Mouse (Mus musculus): ENCODE data around the gene Med27.

Med27 gene

GRCm38 (mm10) chr2:29346629-29347271 is at the start of gene Med27:
TSS of gene Med27 (plus strand) at chr2:29346819.
- DNase-seq (ENCODE audit: low spot score), result peak; percentile 96

DNA sequence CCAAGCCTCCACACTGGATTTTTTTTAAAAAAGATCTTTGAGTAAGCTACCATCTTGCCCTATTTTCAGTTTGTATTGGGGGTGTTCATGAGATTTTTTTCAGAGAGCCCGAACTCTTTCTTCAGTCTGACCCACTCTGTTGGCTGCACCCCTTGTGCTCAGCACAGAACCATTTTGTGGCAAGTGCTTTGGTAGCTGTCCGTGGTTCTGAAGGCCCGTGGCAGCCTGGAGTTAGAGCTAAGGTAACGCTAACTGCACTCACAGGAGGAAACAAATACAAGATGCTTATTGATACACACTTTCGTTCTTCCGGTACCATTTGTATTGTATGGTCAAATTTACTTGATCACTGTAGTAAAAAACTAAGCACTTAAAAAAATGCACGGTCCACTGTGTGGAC is 36.7 kb upstream of the Med27 start:
- DNase-seq (ENCODE audit: low spot score), result peak; percentile 14

DNA sequence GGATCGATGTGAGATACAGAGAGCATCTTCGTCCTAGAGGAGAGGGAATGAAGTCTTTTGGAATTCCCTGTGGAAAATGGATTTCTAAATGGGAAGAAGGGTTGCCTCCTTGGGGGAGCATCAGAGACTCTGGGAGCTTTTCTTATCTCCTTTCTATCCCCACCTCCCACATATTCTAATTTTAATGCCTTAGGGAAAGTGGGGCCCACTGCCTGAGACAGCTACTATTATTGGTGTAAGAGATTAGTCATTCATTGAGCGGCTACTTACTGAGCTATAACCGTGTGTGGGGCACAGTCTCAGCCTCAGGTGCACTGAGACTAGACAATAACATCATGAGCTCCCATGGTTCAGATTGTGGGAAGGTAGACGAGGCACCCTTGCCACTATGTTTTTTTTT is 34.6 kb upstream of the Med27 start:
- no peak for DNase-seq (ENCODE audit: low spot score)

- DNase-seq (ENCODE audit: low spot score), result no peak
Observed at GRCm38 (mm10) chr2:29317906-29318470, 28.6 kb upstream of the Med27 start.

GRCm38 (mm10) chr2:29318596-29318995 is 28.0 kb upstream of the Med27 start:
- DNase-seq (ENCODE audit: low spot score), result no peak

DNA sequence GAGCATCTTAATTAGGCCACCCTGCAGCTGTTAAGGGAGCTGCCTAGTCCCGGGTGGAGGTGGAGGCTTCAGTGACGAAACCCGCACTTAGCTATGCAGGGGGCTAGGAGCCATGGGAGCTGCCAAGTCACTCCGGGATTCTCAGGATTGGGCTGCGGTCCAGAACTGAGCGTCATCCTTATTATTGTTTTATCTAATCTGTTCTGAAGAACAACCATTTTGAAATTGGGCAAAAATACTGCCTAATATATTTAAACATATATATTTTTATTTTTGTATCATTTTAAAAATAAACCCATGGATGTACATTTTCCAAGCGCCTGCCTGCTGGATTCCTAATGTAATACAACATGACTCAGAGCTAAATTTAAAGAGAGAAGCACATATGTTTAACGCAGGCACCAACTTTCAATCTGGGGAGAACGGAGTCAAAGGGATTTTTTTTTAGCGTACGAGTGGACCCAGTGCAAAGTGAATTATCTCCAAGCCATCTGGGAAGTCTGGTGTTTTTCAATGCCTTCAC is 26.3 kb upstream of the Med27 start:
- DNase-seq (ENCODE audit: low spot score), result no peak

- no peak for DNase-seq (ENCODE audit: low spot score)
Observed at GRCm38 (mm10) chr2:29320780-29321179, 25.8 kb upstream of the Med27 start.

GRCm38 (mm10) chr2:29324456-29324855 is 22.2 kb upstream of the Med27 start:
- no peak for DNase-seq (ENCODE audit: low spot score)

DNA sequence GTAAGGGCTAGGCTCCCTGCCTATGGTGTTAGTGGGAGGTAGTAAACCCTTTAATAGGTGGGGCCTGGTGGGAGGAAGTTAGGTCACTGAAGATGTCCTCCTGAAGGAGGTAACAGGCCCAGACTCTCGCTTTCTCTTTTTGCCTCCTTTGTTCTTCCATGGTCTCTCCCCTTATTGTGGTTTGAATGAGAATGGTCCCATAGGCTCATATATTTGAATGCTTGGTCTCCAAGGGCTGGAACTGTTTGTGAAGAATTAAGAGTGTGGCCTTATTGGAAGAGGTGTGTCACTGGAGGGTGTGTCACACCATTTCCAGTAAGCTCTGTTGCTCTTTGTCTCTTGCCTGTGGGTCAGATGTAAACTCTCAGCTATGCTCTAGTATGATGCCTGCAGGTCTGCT is 16.1 kb upstream of the Med27 start:
- DNase-seq (ENCODE audit: low spot score), result no peak

DNA sequence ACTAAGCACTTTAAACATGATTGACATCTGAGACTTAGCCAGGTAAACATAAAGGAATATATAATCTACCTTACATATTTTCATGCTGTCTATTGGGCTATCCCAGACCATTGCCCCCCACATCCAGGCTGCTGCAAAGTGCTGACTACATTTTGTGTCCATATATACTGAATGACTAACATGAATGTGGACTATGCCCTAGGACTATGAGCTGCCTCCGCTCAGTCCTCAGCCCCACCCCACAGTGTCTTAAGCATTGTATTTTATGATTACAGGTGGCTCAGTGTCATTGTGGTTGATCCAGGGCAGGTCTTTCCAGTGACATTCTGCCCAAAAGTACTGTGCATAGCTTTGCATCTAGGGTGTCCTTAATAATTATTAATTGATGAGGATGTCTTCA is 8.2 kb upstream of the Med27 start:
- DNase-seq (ENCODE audit: low spot score), result no peak

DNA sequence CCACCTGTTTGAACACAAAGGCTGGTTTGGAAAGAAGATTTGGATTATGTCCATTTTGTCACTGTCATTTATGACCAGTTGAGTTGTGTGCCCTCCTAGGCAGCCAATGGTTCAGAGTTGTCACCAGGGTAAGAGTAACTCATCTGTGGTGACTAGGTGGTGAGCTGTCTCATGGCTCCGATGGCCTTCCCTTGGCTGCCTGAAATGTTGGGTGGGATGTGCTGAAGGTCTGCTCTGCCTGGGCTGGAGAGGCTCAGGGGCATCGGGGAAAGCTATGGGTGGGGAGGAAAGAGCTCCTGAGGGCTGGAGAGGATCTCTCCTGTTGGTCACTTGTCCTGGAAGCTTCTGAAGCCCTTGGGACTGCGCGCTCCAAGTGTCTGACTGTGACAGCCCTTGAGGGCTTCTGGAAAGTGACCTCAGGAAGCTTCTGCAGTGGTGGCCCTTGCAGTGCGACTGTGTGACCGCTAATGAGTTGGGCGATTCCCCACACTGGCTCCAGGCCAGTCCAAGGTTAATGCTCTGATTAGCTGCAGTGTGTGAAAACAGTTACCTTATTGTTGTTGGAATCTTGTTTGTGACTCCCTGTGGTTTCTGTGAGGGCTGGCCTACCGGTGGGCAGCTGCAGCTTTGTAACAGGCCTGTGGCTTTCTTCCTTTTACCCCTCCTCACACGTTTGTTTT is 12.2 kb downstream of the Med27 start:
- peak; percentile 26 for DNase-seq (ENCODE audit: low spot score)

GRCm38 (mm10) chr2:29360956-29361355 is 14.3 kb downstream of the Med27 start:
- no peak for DNase-seq (ENCODE audit: low spot score)

GRCm38 (mm10) chr2:29365000-29365695 is 18.5 kb downstream of the Med27 start:
- DNase-seq (ENCODE audit: low spot score), result no peak

GRCm38 (mm10) chr2:29368730-29369129 is 22.1 kb downstream of the Med27 start:
- DNase-seq (ENCODE audit: low spot score), result no peak

DNA sequence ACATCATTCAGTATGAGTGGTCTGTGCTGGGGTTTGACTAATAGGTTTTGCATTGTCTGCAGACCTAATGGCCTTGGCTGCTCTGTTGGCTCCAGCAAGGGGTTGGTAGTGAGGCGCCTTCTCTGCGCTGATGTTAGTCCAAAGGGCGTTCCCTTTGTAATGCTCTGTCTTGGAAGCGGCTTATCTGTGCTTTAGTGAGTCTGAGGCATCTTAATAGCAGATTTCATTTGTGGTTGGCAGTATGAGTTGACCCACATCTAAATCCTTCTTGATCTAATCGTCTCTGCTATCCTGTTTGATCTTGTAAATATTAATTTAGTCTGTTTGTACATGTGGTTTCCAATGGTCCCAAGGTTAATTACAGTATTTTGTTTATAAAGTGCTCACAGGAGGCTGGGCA is 25.6 kb downstream of the Med27 start:
- DNase-seq (ENCODE audit: low spot score), result no peak

- DNase-seq (ENCODE audit: low spot score), result no peak
Observed at GRCm38 (mm10) chr2:29381683-29382082, 35.1 kb downstream of the Med27 start.

GRCm38 (mm10) chr2:29382583-29382982 is 36.0 kb downstream of the Med27 start:
- no peak for DNase-seq (ENCODE audit: low spot score)

DNA sequence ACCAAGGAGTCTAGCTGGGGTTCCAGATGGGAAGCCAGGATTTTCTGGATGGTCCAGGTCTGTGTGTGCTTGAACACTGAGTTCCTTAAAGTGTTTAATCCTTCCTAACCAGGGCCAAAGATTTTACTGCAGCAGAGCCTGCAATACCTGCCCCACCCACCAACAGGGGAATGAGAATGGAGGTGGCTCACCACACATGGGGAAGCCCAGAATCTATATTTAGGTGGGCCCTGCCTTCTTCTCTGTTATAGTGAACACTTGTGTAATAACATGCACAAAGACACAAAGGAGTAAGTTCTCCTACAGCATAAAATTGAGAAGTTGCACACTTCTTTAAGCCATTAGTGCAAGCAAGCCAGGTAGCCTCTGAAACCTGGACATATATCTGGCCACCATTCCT is 36.5 kb downstream of the Med27 start:
- no peak for DNase-seq (ENCODE audit: low spot score)

DNA sequence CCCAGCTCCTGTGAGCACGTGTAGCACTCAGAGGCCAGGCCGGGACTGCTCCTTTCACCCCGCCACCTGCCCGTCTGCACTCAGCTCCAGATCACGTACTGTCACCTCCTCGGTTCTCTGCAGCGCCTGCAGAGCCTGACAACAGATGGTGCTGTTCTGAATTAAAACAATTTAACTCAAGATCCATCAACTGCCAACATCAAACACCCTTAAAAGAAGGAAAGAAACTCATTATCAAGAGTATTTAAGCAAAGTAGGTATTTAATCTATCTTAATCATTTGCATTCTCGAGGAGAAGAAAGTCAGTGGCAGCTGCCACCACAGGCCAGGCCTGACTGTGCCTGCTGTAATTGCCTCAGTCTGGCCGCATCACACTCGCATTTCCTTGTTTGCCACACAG is 38.8 kb downstream of the Med27 start:
- DNase-seq (ENCODE audit: low spot score), result no peak

DNA sequence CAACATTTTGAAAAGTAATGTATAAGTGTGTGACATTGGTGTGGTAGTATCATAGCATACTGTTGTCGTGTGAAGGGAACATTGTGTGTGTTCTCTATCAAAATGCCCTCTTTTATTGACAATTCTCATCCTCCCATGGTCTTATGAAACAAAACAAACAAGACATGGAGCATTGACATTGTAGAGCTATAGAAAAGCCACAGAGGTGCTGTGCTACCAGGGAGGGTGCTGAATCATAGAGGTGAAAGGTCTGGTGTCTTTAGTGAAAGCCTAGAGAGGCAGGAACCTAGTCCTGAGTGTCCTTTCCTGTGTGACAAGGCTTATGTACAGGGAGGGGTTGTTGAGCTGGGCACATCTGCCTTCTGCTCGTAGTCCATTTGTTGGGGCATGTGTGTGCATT is 40.6 kb downstream of the Med27 start:
- no peak for DNase-seq (ENCODE audit: low spot score)

- no peak for DNase-seq (ENCODE audit: low spot score)
Observed at GRCm38 (mm10) chr2:29388937-29389336, 42.3 kb downstream of the Med27 start.

GRCm38 (mm10) chr2:29391086-29391485 is 44.5 kb downstream of the Med27 start:
- DNase-seq (ENCODE audit: low spot score), result no peak

DNA sequence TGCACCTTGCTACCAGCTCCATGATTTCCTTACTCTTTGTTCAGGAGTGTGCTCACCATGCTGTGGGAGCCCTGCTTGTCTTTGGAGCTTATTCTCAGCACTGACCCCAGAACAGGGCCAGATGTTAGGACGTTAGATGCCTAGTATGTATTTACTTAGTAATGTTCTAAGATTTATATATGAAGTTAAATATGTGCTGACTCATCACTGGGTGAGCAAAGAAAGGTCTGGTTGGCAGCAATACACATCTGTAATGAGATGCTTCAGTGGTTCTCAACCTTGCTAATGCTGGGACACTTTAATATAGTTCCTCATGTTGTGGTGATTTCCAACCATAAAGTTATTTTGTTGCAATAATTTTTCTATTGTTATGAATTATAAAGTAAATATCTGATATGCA is 45.4 kb downstream of the Med27 start:
- DNase-seq (ENCODE audit: low spot score), result no peak
